Mouse (Mus musculus): ENCODE measurements around the gene Olfr1330.

DNA sequence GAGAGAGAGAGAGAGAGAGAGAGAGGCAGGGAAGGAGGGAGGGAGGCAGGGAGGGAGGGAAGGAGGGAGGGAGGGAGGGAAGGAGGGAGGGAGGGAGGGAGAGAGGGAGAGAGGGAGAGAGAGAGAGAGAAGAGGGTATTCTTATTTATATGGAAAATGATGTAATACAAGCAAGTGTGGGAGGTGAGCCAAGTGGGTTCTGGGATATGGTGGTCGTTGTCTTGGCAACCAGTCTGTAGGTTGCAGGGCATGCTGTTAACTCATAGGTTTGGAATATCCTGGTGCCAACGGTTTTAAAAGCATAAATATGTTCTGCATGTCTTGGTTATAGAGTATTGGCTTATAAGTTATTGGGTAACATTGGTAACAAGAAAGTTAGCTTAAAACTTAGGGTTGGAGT is 13.6 kb downstream of the Olfr1330 start:
- TF ChIP-seq CTCF (IDR thresholded peaks at IDR 0.05; ENCODE audit: control insufficient read depth, insufficient read depth, low read length) (no peak), POLR2A (IDR thresholded peaks at IDR 0.05; ENCODE audit: borderline replicate concordance, control insufficient read depth, low read depth, low read length) (no peak)

Measured in bone marrow, adult 2 months (tissue).